Mouse (Mus musculus): ENCODE results near the gene Birc2. TPM values are rescaled to one million over a fixed set of nuclear protein-coding genes. Genes with fewer than 3 reads are reported as not detected.

Gene Birc2
- polyA plus RNA-seq, 1 experiment = 18.2 TPM

GRCm38 (mm10) chr9:7852346-7853230 is 15.7 kb upstream of the Birc2 start:
- no peak for TF ChIP-seq GATA1 (IDR thresholded peaks at IDR 0.05; ENCODE audit: low read length)

GRCm38 (mm10) chr9:7851841-7852240 is 15.0 kb upstream of the Birc2 start:
- TF ChIP-seq GATA1 (IDR thresholded peaks at IDR 0.05; ENCODE audit: low read length) = no peak

GRCm38 (mm10) chr9:7848191-7848590 is 11.3 kb upstream of the Birc2 start:
- TF ChIP-seq GATA1 (IDR thresholded peaks at IDR 0.05; ENCODE audit: low read length) = no peak

GRCm38 (mm10) chr9:7846667-7847199 is 9.9 kb upstream of the Birc2 start:
- TF ChIP-seq GATA1 (IDR thresholded peaks at IDR 0.05; ENCODE audit: low read length) = no peak

GRCm38 (mm10) chr9:7845216-7845895 is 8.5 kb upstream of the Birc2 start:
- no peak for TF ChIP-seq GATA1 (IDR thresholded peaks at IDR 0.05; ENCODE audit: low read length)

GRCm38 (mm10) chr9:7841221-7841620 is 4.4 kb upstream of the Birc2 start:
- TF ChIP-seq GATA1 (IDR thresholded peaks at IDR 0.05; ENCODE audit: low read length) = no peak

- no peak for TF ChIP-seq GATA1 (IDR thresholded peaks at IDR 0.05; ENCODE audit: low read length)
Measured at GRCm38 (mm10) chr9:7837806-7838440, 1.1 kb upstream of the Birc2 start.

GRCm38 (mm10) chr9:7836331-7836730 is 533 bp downstream of the Birc2 start:
- no peak for TF ChIP-seq GATA1 (IDR thresholded peaks at IDR 0.05; ENCODE audit: low read length)

- TF ChIP-seq GATA1 (IDR thresholded peaks at IDR 0.05; ENCODE audit: low read length) = no peak
Measured at GRCm38 (mm10) chr9:7835302-7835701, 1.6 kb downstream of the Birc2 start.

- TF ChIP-seq GATA1 (IDR thresholded peaks at IDR 0.05; ENCODE audit: low read length) = no peak
Measured at GRCm38 (mm10) chr9:7833421-7833820, 3.4 kb downstream of the Birc2 start.

- no peak for TF ChIP-seq GATA1 (IDR thresholded peaks at IDR 0.05; ENCODE audit: low read length)
Measured at GRCm38 (mm10) chr9:7829531-7830528, 7.0 kb downstream of the Birc2 start.

GRCm38 (mm10) chr9:7828706-7829105 is 8.2 kb downstream of the Birc2 start:
- TF ChIP-seq GATA1 (IDR thresholded peaks at IDR 0.05; ENCODE audit: low read length) = no peak

GRCm38 (mm10) chr9:7824916-7825315 is 11.9 kb downstream of the Birc2 start:
- no peak for TF ChIP-seq GATA1 (IDR thresholded peaks at IDR 0.05; ENCODE audit: low read length)

- no peak for TF ChIP-seq GATA1 (IDR thresholded peaks at IDR 0.05; ENCODE audit: low read length)
Measured at GRCm38 (mm10) chr9:7822758-7823157, 14.1 kb downstream of the Birc2 start.

- no peak for TF ChIP-seq GATA1 (IDR thresholded peaks at IDR 0.05; ENCODE audit: low read length)
Measured at GRCm38 (mm10) chr9:7805101-7805506, 31.8 kb downstream of the Birc2 start.

Data from G1E-ER4 (cell line).